Mouse (Mus musculus) CD4-positive, CD25-positive, alpha-beta regulatory T cell, adult 2 months (primary cell): ENCODE measurements around the gene Ceacam16.

Experiments used
- DNase-seq: peaks from one replicate; pipeline ENCODE4 v3.0.0-alpha.2; 2012; ENCODE audit warnings: low read depth, low spot score

Gene Ceacam16

GRCm38 (mm10) chr7:19843561-19843960 lies 17.5 kb downstream of the Ceacam16 start:
- peak; percentile 85 for DNase-seq

GRCm38 (mm10) chr7:19842885-19843504 lies 18.1 kb downstream of the Ceacam16 start:
- no peak for DNase-seq

- peak; percentile 49 for DNase-seq
Measured at GRCm38 (mm10) chr7:19841686-19842413, 19.2 kb downstream of the Ceacam16 start.

- no peak for DNase-seq
Measured at GRCm38 (mm10) chr7:19840936-19841335, 20.2 kb downstream of the Ceacam16 start.

- no peak for DNase-seq
Measured at GRCm38 (mm10) chr7:19840371-19840770, 20.7 kb downstream of the Ceacam16 start.

GRCm38 (mm10) chr7:19836843-19837242 lies 24.3 kb downstream of the Ceacam16 start:
- DNase-seq: peak; percentile 56

GRCm38 (mm10) chr7:19834055-19834454 lies 27.0 kb downstream of the Ceacam16 start:
- DNase-seq: no peak

GRCm38 (mm10) chr7:19831837-19832236 lies 29.3 kb downstream of the Ceacam16 start:
- no peak for DNase-seq

- no peak for DNase-seq
Measured at GRCm38 (mm10) chr7:19830682-19831156, 30.4 kb downstream of the Ceacam16 start.

GRCm38 (mm10) chr7:19829694-19830093 lies 31.4 kb downstream of the Ceacam16 start:
- no peak for DNase-seq

- DNase-seq: no peak
Measured at GRCm38 (mm10) chr7:19826756-19827155, 34.3 kb downstream of the Ceacam16 start.

GRCm38 (mm10) chr7:19824182-19824973 lies 36.7 kb downstream of the Ceacam16 start:
- DNase-seq: peak; percentile 93

GRCm38 (mm10) chr7:19823256-19824181 lies 37.6 kb downstream of the Ceacam16 start:
- DNase-seq: peak; percentile 53

GRCm38 (mm10) chr7:19822604-19823058 lies 38.5 kb downstream of the Ceacam16 start, which contains the start of gene Bcl3:
Gene Bcl3 (minus strand): TSS chr7:19822770.
- peak; percentile 87 for DNase-seq

GRCm38 (mm10) chr7:19822193-19822592 lies 38.9 kb downstream of the Ceacam16 start:
- no peak for DNase-seq

GRCm38 (mm10) chr7:19821633-19822032 lies 39.5 kb downstream of the Ceacam16 start:
- DNase-seq: peak; percentile 32

- peak; percentile 68 for DNase-seq
Measured at GRCm38 (mm10) chr7:19820347-19821048, 40.6 kb downstream of the Ceacam16 start.

- peak; percentile 39 for DNase-seq
Measured at GRCm38 (mm10) chr7:19818875-19819274, 42.2 kb downstream of the Ceacam16 start.

- DNase-seq: no peak
Measured at GRCm38 (mm10) chr7:19818440-19818839, 42.7 kb downstream of the Ceacam16 start.

- DNase-seq: peak; percentile 94
Measured at GRCm38 (mm10) chr7:19817382-19818105, 43.6 kb downstream of the Ceacam16 start.
